In the genomic region with DNA sequence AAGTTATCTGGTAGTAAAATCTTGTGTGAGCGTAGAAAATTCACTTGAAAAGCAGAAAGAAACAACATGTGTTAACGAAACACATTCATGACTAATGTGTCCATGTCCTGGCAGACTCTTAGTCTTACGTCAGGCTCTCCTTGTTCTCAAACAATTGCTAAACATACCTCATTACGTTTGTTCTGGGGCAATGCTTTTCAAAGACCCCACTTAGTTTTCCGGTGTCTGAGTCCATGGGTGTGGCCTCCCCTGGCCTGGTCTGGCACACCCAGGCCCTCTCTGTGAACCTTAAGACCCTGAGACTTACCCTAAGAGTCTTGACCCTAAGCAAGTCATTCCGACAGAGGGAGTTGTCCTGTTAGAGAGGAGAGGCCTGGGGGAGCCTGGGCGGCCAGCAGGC, we compare ENCODE assay signal across 34 mouse cellular contexts. TPM values are rescaled to one million over a fixed set of nuclear protein-coding genes. Genes with fewer than 3 reads are reported as not detected.
DNase-seq lines count a peak whose midpoint lies in the region.
"Had no signal": no experiment of that assay in that cellular context is flagged by ENCODE, and none has a peak within 500 bp of the region (broad histone marks: within the 10 kb centered on the region; RNA-seq: fewer than 3 reads in every experiment).

No protein-coding gene starts in this region.

- DNase-seq in gastrocnemius, adult 18-20 months (ENCODE audit: low spot score): peak; percentile 20
- DNase-seq in gastrocnemius, postnatal 10 days: no peak
- DNase-seq in ES-CJ7 (ENCODE audit: low read depth, low spot score): peak; percentile 61
- DNase-seq in gonadal fat pad, adult 2 months (ENCODE audit: low read depth): peak; percentile 54
- peak; percentile 44 for DNase-seq in lung, postnatal 10 days
- DNase-seq in kidney, adult 11 months: no peak
- DNase-seq in cerebellum, adult 9-10 months: no peak
- DNase-seq in B cell, adult 2 months: no peak
- DNase-seq: adrenal gland, adult 8-10 months; cerebellum, adult 2 months; cerebellum, postnatal 25 days; gastrocnemius, postnatal 36 days; heart, postnatal 10 days; kidney, adult 2 months; layer of hippocampus, postnatal 36 days; liver; right cerebral cortex, postnatal 4 days had no signal

RNA-seq across cellular contexts. Expression of a gene that starts 19.4 kb away (rescaled TPM):
- under 1 TPM in 1 of 2 experiments, not detected in 1; 0.21 TPM for total RNA-seq in gastrocnemius, adult 18-20 months (2021)
- total RNA-seq in gastrocnemius, postnatal 10 days (2021): under 1 TPM in 1 of 2 experiments, not detected in 1; 0.07 TPM
- 0.23 and 0.89 TPM in 2 replicates for polyA plus RNA-seq in gonadal fat pad, adult 2 months (2012; rRNA removed)
- total RNA-seq: adrenal gland, postnatal 4 days; gastrocnemius, postnatal 36 days; hematopoietic stem cell, adult 5-6 weeks; layer of hippocampus, postnatal 36 days; left cerebral cortex, postnatal 10 days; megakaryocyte, adult 5-6 weeks; MEL had no signal
- polyA plus RNA-seq: embryonic facial prominence, embryonic 15.5 days; forebrain, embryonic 13.5 days; heart, embryonic 13.5 days; hindbrain, embryonic 16.5 days; intestine, embryonic 14.5 days; kidney, embryonic 16.5 days; large intestine, adult 2 months; limb, embryonic 11.5 days; liver, embryonic 15.5 days; midbrain, embryonic 11.5 days; midbrain, embryonic 16.5 days; neural tube, embryonic 12.5 days had no signal

RNA-seq across cellular contexts. Expression of a gene that starts 19.5 kb away (rescaled TPM):
- under 1 TPM; 0.41 to 0.64 TPM for total RNA-seq in gastrocnemius, adult 18-20 months (2021)
- total RNA-seq in gastrocnemius, postnatal 10 days (2021): 1 to 10 TPM in 1 of 2 experiments, under 1 TPM in 1; 0.93 to 1.1 TPM
- polyA plus RNA-seq in gonadal fat pad, adult 2 months (2012; rRNA removed): 1.8 and 2.3 TPM in 2 replicates
- total RNA-seq: MEL had no signal
- polyA plus RNA-seq: limb, embryonic 11.5 days had no signal

RNA-seq across cellular contexts. Expression of a gene that starts 20.8 kb away (rescaled TPM):
- under 1 TPM in 1 of 2 experiments, not detected in 1; 0.09 TPM for total RNA-seq in gastrocnemius, adult 18-20 months (2021)
- total RNA-seq in gastrocnemius, postnatal 10 days (2021): under 1 TPM; 0.07 to 0.79 TPM
- 2.4 and 2.7 TPM in 2 replicates for polyA plus RNA-seq in gonadal fat pad, adult 2 months (2012; rRNA removed)
- total RNA-seq: hematopoietic stem cell, adult 5-6 weeks; MEL had no signal
- polyA plus RNA-seq: liver, embryonic 15.5 days had no signal

RNA-seq across cellular contexts. Expression of a gene that starts 45.3 kb away (rescaled TPM):
- total RNA-seq in gastrocnemius, adult 18-20 months (2021): under 1 TPM; 0.25 to 0.50 TPM
- total RNA-seq in gastrocnemius, postnatal 10 days (2021): 1 to 10 TPM; 1.4 to 2.4 TPM
- polyA plus RNA-seq in gonadal fat pad, adult 2 months (2012; rRNA removed): 2.9 and 3.7 TPM in 2 replicates

RNA-seq across cellular contexts. Expression of a gene that starts 46.2 kb away (rescaled TPM):
- 10 to 100 TPM; 19.7 to 26.1 TPM for total RNA-seq in gastrocnemius, adult 18-20 months (2021)
- total RNA-seq in gastrocnemius, postnatal 10 days (2021): 10 to 100 TPM in 1 of 2 experiments, 1 to 10 TPM in 1; 8.9 to 14.7 TPM
- polyA plus RNA-seq in gonadal fat pad, adult 2 months (2012; rRNA removed): 17.8 and 19.6 TPM in 2 replicates

Comparison
In these comparisons a context has a peak if more than half of its experiments do, and no peak if none do; other contexts are left out.
1. DNase-seq: peak in gastrocnemius, adult 18-20 months (single experiment), ES-CJ7 (single experiment), gonadal fat pad, adult 2 months (single experiment) and lung, postnatal 10 days (single experiment); none in gastrocnemius, postnatal 10 days (single experiment), kidney, adult 11 months (single experiment), cerebellum, adult 9-10 months (single experiment) and B cell, adult 2 months (0 of 2).